Mouse (Mus musculus) CD4-positive, CD25-positive, alpha-beta regulatory T cell, adult 4 months (primary cell): ENCODE measurements around the gene Rsph14. TPM values are rescaled to one million over a fixed set of nuclear protein-coding genes. Genes with fewer than 3 reads are reported as not detected.

Experiments used
- ATAC-seq: one replicate; pipeline ENCODE4 v1.8.0; 2017
- polyA plus RNA-seq, 2 experiments: library from polyadenylated mRNA; unstranded; fragments of 100-300 nt; shearing (Covaris generic); gene quantifications; one replicate each; pipeline ENCODE4 v1.2.1; 2017

The Rsph14 gene
- polyA plus RNA-seq, 2 experiments from 2014 or later = not detected

GRCm38 (mm10) chr10:75052902-75053301 is 20.5 kb upstream of the Rsph14 start:
- ATAC-seq = no peak

DNA sequence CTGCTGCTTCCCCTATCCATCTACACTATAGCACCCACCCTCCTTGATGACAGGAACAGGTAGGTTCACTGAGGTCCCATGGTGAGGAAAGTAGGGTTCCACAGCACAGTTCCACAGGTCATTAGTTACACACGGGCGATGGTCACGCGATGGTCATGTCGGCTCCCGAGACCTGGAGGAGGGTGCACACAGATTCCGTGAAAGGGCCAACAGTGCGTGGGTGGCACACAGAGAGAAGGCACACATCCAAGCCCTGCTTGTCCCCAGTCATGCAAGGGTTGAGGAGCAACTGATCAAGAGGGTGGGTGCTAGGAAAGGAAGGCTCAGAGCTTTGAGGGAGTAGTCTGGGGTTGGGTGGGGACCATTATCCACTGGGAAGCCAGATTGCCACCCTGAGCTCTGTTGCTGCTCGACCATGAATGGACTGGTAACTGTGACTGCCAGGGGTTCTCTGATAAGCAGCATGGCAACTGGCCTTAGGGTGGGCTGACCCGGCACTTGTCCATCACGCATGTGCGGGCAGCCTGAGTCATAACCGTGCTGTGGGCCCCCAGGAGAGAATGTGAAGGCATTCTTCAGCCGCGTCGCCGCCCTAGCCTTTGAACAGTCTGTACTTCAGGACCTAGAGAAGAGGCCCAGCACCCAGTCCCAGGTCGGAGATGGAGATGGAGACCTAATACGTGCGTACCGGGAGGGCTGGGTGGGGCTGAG is 19.1 kb upstream of the Rsph14 start:
- no peak for ATAC-seq

DNA sequence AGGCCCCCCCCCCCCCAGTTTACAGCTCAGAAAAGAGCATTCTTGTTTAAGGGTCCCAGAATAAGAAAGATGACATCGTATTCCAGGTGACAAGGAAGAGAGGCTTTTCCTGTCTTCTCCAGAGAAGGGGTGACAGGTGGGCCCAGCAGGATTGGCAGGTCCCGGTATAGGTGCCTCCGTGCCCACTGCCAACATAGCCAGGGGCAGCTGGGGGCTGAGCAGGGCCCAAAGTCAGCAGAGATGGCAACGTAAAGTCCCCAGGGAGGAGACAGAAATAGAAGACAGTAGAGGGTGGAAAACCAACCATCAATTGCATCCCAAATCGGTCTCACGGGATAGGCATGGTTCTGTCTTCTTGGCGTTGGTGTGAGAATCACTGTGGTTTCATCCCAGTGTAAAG is 16.3 kb upstream of the Rsph14 start:
- no peak for ATAC-seq

GRCm38 (mm10) chr10:75045831-75046230 is 13.4 kb upstream of the Rsph14 start:
- ATAC-seq = no peak

DNA sequence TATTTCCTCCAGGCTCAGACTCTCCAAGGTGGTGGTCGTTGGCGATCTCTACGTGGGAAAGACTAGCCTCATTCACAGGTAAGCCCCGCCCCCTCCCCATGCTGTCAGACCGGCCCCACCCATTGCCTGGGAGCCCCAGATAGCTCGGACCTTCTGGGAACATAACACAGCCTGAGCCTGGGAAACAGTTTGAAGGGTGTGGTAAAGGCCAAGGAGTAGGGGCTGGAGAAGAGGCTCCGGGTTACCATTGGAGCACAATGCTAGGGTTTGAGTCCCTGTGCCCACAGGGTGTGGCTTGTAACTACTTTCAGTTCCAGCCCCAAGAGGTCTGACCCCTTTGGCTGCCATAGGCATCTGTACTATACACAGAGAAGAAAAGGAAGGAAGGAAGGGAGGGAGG is 12.1 kb upstream of the Rsph14 start:
- no peak for ATAC-seq

DNA sequence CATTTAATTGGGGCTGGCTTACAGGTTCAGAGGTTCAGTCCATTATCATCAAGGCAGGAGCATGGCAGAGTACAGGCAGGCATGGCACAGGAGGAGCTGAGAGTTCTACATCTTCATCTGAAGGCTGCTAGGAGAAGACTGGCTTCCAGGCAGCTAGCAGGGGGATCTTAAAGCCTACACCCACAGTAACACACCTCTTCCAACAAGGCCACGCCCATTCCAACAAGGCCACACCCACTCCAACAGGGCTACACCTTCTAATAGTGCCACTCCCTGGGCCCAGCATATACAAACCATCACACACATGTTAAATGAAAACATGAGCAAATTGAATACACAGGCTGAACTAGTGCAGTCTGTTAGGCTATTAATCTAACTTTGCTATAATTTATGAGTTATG is 9.7 kb upstream of the Rsph14 start:
- ATAC-seq = peak; percentile 47

- ATAC-seq = peak; percentile 99
Measured at GRCm38 (mm10) chr10:75036883-75037379, 4.5 kb upstream of the Rsph14 start, which contains the start of gene Rab36. TSS of gene Rab36 (plus strand) at chr10:75037058.

DNA sequence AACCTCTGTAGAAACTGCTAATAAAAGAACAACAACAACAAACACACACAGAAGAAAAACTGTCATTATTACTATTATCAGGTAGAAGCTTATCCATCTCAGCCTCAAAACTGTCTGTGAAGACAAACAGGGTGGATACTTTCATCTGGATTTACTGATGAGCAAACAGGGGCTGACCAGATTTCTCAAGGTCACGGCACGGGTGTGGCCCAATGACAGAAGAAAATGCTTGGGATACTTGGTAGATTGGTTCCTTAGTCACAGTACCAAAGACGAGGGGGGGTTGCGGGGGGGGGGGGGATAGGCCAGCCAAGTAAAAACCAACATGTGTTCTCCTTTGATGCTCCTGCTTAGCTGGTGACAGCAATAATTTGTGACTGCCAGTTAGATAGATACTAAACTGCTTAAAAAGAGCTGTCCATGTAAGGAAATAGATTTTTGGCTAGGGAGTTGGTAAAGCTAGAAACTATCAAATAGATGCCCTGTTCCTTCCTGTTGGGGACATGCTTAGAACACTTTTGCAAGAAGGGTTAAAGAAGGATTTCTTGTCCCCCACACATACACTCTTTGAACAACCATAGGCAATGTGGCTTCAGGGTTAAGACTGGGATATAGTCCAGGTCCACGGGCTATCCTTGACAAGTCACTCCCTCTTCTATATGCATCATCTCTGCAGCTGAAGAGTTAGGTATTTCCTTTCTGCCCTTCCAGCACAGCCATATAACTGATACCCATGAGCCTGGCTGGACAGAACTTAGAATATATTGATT is 856 bp downstream of the Rsph14 start:
- no peak for ATAC-seq

DNA sequence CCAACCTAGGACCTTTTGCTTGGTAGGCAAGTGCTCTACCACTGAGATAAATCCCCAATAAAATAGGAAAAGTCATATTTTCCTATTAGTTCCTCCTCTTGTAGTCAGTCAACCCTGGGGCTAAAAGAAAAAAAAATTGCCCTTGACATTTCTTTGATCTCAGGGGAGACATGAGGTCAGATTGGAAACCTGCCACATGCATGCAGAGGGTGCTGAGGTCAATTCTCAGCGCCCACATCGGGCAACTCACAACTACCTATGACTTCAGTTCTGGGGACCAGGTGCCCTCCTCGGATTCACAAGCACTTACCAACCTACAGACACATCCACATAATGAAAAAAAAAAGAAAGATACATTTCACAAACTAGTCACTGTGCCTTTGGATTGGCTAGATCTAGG is 2.2 kb downstream of the Rsph14 start:
- ATAC-seq = no peak

- ATAC-seq = no peak
Measured at GRCm38 (mm10) chr10:75029677-75030076, 2.7 kb downstream of the Rsph14 start.

- ATAC-seq = no peak
Measured at GRCm38 (mm10) chr10:75028743-75029142, 3.6 kb downstream of the Rsph14 start.

DNA sequence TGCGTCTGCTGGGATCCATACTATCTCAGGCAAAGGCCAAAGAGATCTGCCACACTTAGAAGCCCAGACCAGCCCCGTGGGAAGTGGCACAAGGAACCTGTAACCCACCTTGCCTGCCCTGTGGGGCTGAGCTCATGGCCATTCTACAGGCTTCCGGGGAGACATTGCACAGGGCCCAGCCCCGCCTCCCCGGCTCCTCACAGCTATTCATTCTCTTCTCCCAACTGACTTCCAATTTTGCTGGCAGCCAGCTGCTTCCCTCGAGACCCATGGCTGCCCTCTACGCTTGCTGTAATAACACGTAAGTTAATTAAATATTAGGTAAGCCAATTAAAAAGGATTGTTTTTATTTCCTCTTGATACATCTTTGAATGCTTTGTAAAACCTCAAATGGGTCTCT is 5.9 kb downstream of the Rsph14 start:
- ATAC-seq = no peak

DNA sequence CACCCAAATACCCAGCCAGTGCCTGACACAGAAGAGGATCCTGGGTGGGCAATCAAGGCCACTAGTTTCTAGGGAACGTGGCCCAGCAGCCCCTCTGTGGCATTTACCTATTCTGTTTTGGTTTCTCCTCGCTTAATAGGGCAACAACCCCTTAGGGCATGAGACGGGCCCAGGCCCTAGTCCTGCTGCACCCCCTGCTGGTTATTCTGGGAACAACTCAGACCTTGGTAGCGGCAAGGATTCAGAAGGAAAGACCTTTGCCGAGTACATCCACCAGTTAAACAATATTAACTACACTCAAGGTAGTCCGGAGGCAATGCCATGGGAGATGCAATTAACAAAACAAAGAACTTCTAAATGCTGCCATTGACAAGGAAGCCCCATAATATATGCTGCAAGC is 11.2 kb downstream of the Rsph14 start:
- no peak for ATAC-seq

DNA sequence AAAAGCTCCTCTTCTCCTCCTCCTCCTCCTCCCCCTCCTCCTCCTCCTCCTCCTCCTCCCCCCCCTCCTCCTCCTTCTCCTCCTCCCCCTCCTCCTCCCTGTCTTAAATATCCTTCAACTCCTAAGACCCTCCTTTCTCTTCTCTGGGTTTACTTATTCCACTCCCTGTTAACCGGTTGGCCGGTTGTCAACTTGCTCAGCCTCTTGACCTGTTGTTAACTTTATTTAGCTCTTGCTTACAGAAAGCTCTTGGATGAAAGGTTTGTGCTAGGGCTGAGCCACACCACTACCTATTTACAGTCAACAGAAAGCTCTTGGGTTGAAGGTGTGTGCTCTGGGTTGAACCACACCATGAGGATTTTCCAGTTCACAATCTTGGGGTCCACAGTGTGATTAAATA is 12.1 kb downstream of the Rsph14 start:
- no peak for ATAC-seq

- no peak for ATAC-seq
Measured at GRCm38 (mm10) chr10:75016481-75016880, 15.9 kb downstream of the Rsph14 start.

DNA sequence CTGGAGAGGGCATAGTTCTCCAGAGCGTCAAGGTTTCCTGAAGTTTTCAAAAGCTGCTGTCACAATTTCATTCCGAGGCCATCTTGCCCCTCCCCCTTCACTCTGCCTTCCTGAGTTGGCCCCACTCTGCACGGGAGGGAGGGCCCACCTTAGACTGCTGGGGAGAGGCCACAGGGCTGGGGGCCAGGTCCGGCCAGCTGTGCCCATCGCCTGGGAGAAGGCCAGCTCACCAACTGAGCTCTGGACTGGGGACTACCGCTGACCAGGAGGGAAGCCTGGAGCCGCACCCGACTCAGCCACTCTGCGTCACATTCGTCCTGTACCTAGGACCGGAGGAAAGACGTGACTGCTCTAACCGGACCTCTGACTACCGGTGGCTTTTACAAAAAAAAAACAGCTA is 16.9 kb downstream of the Rsph14 start:
- no peak for ATAC-seq

DNA sequence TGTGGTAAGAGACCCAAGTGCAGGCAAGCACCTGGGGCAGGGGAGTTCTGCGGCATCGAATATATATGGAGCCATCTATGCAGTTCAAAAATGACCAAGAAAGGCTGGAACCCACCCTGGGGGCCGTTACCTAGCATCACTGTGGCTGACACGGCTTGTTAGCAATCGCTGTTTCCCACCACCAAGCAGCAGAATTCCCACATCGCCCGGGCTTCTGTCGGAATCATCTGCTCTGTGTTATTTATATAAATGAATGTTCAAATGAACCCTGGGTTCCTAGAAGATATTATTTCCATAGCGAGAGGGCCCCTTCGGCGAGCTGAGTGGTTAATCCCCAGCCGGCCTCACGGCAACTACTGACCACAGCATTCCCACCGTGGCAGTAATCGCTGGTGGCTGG is 21.7 kb downstream of the Rsph14 start:
- no peak for ATAC-seq

GRCm38 (mm10) chr10:75006889-75007662 is 25.3 kb downstream of the Rsph14 start:
- ATAC-seq = no peak

DNA sequence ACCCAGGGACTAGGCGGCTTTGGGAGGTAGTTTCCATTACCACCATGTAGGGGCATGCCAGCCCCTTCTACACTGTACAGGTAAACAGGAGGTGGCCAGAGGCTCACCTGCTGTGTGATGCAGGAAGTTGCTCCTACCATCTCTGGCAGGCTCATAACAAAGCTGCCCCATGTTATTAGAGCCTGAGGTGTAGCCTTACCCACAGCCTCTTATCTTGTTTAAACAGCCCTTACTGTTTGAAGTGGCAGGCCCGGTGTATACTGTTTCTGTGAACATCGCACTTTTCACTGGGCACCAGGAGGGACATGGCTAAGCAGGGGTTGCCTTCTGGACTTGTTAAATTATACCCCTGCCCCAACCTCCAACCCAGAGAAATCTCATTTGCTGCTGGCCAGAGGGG is 28.3 kb downstream of the Rsph14 start:
- ATAC-seq = no peak

DNA sequence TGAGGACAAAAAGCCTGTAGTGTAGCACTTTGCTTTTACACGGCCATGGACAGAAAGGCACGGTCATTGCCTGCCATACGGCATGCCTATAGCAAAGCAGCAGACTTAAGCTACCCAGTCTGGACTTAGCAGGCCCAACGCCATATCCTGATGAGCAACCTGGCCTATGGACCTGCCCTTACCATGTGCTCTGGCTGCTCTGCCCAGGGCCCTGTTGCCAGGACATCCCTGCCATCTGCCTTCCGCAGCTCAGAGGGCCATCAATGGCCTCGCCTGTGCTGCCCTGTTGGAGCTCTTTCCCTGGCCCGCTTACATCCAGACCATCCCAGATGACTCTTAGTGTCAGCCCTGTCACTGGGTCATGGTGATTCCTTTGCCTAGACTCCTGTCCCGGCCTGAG is 31.0 kb downstream of the Rsph14 start:
- no peak for ATAC-seq

DNA sequence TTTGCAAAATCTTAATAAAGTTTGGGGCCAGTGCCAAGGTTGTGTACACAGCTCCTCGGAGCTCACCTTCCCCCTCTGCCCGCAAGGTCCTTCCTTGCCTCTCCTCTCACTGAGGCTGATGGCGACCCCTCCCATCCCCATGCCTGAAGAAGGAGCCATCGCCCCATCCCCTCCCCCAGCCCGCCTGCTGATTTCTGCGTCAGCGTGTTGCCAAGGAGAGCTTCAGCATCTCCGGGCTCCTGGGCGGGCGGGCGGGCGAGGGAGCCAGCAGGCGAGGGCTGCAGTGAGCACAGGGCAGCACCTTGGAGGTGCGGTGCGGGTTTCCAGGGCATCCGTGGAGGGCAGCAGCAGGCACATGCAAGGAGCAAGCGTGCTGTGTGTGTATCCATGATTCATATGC is 37.0 kb downstream of the Rsph14 start:
- ATAC-seq = no peak

DNA sequence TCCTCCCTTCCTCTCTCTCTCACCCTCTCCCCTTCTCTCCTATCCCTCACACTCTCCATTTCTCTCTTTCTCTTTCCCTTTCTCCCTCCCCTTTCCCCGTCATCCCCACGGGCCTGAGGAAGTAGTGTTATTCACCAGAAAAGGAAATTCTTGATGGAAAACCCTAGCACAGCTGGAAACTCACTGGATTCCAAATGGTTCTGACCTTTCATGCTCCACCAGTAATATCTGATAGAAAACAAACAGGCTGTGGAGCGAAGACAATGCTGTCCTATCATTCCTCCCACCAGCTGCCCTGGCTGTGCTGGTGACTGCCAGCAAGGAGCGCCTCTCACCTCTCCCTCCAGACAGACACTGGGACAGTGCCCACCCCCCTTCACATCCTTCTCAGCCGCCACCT is 37.5 kb downstream of the Rsph14 start:
- no peak for ATAC-seq

GRCm38 (mm10) chr10:74990584-74991322 is 41.6 kb downstream of the Rsph14 start:
- ATAC-seq = no peak
